Mouse (Mus musculus) urinary bladder, postnatal 10 days (tissue): ENCODE measurements around the gene Apip.

Experiments used
- DNase-seq: peaks from one replicate; pipeline ENCODE4 v3.0.0; 2022; ENCODE audit warnings: low spot score

Apip gene

DNA sequence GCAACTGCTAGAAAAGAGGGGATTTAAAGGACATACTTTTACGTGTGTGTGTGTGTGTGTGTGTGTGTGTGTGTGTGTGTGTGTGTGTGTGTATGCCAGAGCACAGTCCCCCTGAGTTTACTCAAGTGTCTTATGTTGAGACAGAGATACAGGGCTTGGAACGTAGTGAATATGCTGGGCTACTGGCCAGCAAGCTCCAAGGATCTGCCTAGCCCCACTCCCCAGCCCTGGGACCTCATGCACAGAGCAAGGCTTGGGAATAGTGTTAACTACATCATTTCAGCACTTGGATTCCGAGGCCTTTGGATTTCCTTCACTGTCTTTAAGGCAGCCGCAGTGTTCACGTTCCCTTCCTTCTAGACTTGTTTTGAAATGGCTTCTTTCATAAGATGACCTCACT is 29.1 kb downstream of the Apip start:
- no peak for DNase-seq

DNA sequence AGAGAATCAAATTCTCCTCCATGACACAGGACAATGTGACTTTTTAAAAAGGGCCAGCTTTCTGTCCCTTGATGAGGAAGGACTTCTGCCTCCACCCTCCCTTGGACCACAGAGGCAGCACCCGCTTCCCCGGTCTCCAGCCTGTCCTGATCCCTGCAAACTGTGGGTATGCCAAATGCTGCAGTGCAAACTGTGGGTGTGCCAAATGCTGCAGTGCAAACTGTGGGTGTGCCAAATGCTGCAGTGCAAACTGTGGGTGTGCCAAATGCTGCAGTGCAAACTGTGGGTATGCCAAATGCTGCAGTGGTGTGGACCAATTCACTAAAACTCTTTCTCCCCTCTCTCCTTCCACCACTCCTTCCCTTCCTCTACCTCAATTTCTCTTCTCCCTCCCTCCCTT is 32.7 kb downstream of the Apip start:
- DNase-seq = no peak

DNA sequence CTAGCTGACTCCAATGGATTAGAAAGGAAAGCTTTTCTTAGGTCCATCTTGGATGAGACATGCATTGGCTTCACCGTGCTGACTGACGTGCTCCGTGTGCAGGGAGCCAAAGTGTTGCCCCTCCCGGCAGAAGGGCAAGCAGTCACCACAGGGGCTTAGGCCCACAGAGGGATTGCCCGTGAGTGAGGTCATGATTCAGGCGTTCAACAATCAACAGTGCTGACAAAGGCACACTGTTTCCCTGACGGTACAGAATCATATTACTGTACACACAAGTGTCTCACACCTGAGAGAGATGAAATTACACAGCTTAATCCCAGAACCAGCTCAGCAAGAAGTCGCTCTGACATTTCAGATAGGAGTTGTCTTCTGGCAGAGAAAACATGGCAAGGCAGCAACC is 38.2 kb downstream of the Apip start:
- DNase-seq = no peak

DNA sequence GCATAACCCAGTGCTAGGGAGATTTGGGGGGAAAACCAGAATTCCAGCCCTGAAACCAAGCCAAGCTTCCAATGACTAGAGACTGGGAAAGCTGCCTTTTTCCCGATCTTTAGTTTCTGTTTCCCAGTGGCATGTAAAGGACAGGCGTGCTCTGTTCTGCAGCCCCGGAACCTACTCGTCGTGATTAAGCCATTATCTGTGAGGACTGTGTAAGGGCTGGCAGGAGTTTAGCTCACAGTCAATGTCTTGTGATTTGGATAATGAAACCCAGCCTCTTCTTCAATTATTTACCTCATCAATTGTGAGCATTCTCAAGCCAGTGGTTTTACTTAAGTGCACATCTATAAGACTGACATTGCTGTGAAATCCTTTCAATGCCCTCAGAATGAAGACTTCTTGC is 43.7 kb downstream of the Apip start:
- no peak for DNase-seq

DNA sequence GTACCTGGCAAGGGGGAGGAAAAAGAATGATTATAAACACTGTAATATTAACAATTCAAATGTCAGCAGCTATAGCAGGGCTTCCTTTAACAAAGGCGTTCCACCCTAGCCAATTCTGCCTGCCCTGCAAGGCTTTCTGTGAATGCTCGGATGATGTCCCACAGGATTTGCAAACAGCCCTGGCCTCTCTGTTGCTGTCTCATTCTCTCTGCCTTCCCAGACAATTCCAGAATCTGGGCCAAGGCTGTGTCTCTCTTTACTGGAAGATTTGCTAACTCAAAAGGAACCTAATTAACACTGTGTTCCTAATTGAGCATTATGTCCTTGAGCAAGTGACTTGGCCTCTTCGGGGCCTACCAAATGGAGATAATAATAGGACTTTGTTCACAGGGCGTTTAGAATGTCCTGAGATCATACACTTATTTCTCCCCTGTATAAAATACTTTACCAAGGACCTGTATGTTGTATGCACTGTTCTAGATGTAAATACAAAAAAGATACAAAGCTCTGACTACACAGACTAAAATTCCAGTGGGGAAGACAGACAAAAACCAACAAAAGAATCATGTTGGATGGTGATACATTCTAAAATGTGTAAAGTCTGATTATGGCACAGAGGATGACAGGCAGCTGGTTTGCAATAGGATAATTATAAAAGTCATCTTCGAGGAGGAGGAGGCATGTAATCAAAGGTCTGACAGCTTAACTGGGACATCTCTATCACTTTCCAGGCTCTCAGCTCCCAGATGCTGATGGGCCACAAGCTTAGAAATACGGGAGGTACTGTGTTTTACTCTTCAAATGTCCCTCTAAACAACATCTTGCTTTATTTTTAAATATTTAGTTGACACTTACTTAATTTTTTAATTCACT is 45.1 kb downstream of the Apip start:
- DNase-seq = no peak

DNA sequence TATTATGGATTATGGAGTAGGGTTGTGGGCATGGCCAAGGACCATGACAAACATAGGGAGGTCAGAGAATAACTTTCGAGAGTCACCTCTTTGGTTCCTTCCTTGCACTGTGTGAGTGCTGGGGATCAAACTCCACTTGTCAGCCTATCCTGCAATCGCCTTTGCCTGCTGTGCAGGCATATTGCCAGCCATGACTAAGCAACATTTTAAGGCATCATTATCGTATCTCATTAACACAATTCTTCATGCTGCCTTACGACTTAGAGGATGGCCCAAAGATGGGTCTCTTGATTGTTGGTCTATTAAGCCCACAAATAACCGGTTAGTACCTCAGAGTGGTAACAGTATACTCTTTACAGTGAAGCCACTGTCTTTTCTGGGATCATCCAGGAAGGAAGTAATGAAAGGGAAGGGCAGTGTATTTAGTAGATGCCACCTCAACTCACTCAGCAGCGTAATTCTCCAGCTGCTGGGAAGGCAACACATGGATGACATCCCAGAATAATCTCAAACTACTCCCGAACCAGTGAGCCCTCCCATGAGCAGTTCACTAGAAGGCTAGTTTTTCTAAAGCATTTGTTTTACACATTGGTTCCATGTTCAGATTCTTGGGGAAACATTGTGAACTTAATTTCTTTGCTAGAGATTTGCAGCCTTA is 45.9 kb downstream of the Apip start:
- DNase-seq = no peak

DNA sequence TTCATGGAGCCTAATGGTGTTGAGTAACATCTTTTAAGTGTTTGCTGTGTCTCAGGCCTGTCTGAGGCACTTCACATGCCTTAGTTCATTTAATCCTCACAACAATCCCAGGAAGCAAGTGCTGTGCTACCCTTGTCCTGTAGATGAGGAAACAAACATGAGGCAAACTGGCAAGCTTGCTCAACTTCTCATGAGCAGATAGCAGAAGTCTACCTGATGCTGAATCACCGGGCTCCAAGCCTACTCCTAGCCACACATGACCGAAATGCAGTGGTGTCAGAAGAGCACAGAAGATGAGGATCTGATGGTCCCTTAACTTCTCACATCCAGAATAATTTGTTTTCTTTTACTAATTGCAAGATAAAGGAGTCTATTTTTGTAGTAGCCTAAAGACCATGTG is 56.2 kb downstream of the Apip start:
- DNase-seq = no peak

DNA sequence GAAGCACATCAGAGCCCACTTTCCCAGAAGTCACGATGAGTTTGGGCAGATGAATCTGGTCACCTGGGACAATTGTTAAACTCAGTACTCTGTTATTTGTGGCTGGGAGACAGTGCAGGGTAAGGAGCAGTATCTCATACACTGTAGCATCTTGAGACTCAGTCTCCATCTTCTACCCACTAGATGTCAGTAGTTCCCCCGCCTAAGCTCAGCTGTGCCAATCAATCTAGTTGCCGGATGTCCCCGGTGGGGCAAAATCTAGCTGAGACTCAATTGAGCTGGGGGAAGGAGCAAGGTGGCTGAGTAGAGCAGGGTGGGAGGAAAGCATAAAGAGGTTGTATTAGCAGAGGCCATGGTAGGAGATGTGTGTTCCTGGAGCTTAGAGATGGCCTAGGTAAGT is 57.7 kb downstream of the Apip start:
- DNase-seq = no peak

DNA sequence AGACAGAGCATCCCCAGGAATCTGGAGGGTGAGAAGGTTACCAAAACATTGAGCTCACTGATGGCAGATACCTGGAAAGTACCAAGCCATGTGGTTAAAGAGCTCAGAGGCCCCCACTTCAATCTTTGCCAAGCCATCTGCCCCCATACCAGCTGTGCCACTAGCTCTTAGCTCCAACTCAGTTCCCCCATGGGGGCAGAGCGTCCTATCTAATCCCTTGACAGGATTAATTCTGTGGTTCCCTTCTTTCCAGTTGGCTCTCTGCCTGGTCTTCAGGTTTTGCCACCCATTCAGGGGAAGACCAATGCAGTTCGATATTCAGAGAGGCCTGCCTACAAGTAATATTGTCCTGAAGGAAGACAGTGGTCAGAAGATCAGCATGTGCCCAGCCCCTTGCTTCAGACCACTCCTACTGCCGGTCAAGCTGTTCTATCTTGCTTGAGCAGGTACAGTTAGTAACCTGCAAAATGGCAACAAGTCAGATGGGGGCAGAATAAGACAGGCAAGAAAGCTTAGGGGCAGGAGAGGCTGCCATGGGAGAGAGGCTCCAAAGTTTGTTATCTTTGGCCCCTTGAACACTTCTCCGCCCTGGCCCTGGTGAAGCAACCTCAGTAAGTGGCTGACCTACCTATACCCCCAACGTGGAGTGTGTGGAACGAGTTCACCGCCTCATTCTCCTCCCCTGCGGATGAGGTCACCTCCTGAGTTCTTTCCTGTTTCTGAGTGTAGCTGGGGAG is 65.2 kb downstream of the Apip start:
- DNase-seq = no peak
